Mouse (Mus musculus) mouse trophoblast stem cell (cell line): Measurements from ENCODE around the gene Ptpn18.
"Not testable (repeated sequence)": the region's sequence is repeated elsewhere in the genome, so short reads cannot be mapped to it uniquely, and the experiment has no call there.

Experiments
- in situ Hi-C, 2 experiments: fragments of 300-500 bp; cut with MseI, MboI; formaldehyde crosslinking; loops; 2 replicates in 1 of 2; 3 replicates in 1 of 2; pipeline ENCODE4 v1.15.1; 2025

The Ptpn18 gene

GRCm38 (mm10) chr1:34459284-34460060, at the start of gene Ptpn18:
Gene Ptpn18 (plus strand): TSS chr1:34459762.
- in situ Hi-C loops, result no loop called here

- in situ Hi-C loops, result no loop called here
Measured at GRCm38 (mm10) chr1:34428466-34428865, 31.1 kb upstream of the Ptpn18 start.

GRCm38 (mm10) chr1:34429281-34429680, 30.3 kb upstream of the Ptpn18 start:
- in situ Hi-C loops, result no loop called here

DNA sequence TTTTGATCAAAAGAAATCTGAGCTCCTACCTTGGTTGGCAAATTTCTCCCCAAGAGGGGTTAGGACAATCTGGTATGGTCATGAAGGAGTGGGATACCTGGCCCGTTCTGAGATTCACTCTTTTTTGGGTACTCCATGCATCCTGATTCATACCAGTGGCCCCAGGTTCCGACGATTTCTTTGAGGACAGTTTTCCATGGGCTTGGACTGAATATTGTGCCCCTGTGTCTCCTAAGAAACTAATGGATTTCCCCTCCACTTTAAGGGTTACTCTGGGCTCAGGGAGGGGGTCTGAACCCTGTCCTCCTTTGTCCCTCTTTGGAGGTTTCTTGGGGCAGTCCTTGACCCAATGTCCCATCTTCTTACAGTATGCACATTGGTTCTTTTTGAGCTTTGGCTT, 28.6 kb upstream of the Ptpn18 start:
- in situ Hi-C loops, result no loop called here

DNA sequence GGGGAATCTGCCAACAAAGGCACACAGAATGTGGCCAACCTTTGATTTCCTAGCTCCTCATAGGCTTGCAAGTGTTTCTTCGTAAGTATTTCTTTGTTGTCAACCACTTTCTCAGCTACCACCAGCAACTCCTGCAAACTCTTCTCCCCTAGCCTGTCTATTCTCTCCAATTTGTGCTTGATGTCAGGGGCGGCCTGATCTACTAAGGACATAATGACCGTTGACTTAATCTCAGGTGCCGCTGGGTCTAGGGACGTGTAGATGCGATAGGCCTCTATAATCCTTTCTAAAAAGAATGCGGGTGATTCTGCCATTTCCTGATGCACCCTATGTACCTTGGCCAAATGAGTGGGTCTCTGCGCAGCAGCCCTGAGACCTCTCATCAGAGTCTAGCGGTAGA, 28.1 kb upstream of the Ptpn18 start:
- in situ Hi-C loops, result no loop called here

DNA sequence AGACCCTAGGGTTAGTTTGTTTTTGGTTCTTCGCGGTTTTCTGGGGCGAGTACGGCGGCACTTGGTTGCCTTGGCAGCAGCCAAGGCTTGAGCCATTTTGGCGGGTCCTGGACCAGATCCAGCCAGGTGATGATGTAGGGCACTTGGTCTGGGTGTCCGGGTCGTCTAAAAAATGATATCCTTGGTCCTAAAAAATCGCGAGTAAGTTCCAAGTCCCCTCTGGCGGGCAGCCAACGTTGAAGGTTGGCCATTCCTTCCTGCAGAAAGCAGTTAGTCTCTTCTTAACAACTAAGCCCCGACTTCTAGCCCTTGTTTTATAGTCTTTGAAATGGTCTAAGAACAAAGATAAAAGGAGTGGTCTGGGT, 27.2 kb upstream of the Ptpn18 start:
- in situ Hi-C loops, result no loop called here

GRCm38 (mm10) chr1:34432776-34433481, 26.6 kb upstream of the Ptpn18 start:
- in situ Hi-C loops, result no loop called here

GRCm38 (mm10) chr1:34433891-34434521, 25.6 kb upstream of the Ptpn18 start:
- in situ Hi-C loops, result no loop called here

DNA sequence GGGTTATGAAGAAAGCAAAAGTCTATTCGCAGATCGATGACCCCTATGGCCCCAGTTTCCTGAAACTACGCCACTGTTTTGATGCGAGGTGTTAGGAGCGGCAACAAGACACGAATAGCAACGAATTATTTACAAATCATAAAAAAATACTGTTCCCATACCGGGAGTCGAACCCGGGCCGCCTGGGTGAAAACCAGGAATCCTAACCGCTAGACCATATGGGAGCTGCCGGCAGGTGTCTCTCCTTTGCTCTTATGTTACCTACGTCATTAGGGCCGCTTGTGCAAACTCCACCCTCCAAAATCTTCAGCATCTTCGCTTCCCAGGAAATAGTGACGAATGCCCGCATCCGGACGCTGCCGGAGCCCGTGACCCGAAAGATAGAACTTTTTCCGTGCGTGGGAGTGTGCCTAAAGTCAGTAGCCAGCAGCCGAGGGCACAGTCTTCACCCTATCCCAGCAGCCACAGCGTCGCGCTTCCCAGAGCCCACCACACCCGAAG, 24.9 kb upstream of the Ptpn18 start:
- in situ Hi-C loops, result no loop called here

DNA sequence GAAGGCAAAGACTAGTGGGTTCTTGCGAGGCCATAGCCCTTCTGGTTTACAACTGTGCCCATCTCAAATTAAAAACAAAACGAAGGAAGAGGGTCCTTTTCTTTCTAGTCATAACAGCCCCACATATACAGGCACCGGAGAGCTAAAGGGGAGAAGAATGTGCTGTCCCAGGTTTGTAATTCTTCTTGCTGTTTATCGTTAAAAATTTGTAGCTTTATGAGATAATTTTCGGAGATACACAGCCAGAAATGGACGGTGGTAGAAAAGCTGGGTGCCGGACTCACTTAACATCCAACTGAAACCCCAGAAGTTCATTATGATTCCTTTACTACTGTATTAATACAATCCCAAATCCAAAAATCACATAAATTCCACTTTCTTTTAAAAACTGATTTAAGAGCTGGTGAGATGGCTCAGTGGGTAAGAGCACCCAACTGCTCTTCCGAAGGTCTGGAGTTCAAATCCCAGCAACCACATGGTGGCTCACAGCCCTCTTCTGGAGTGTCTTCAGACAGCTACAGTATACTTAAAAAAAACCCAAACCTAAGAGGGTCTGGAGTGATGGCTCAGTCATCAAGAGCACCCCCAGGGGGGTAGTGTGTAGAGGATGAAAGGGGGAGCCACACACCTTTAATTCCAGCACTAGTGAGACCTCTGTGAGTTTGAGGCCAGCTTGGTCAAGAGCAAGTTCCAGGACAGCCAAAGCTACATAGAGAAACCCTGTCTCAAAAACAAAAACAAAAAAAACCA, 24.0 kb upstream of the Ptpn18 start:
- in situ Hi-C loops, result no loop called here

GRCm38 (mm10) chr1:34436374-34436773, 23.2 kb upstream of the Ptpn18 start:
- in situ Hi-C loops, result no loop called here

GRCm38 (mm10) chr1:34437366-34437765, 22.2 kb upstream of the Ptpn18 start:
- in situ Hi-C loops, result not testable (repeated sequence)

- in situ Hi-C loops, result no loop called here
Measured at GRCm38 (mm10) chr1:34438381-34439051, 21.0 kb upstream of the Ptpn18 start.

DNA sequence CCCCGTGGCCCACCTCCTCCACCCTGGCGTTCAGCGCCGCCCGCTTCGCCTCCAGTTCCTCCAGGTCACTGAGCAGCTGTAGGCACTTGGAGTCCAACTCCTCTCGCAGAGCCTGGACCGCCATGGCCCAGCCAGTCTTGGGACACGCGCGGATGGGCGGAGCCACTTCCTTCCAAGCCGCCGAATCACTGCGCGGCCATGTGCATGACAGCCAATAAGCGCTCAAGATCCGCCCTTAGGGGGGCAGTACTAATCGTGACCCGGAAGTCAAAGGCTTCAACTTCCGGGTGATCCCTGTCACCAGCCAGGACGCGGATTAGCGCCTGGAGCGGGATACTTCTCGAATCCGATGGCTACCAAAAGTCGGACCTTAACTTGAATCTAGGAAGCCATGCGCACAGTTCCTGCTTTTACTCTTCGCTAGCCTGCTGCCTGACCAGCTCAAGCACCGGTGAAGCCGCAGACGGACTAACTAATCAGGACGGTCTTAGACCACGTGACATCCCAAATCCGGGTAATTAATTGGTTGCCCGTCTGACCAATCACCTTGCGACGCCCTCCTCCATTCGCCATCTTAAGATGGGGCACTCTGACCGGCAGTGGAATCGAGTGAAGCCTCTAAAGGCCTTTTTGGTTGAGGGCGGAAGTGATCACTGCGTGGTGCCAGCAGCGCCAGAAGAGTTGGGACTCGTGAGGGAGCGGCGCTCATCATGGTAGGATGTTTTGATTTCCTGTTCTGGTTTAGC, 20.2 kb upstream of the Ptpn18 start, which contains the start of the genes Ccdc115 and Imp4:
Ccdc115 (minus strand) TSS at position 458 of the 746 bp plus-strand sequence.
Imp4 (plus strand) TSS at position 637 of the 746 bp plus-strand sequence.
- in situ Hi-C loops, result no loop called here

DNA sequence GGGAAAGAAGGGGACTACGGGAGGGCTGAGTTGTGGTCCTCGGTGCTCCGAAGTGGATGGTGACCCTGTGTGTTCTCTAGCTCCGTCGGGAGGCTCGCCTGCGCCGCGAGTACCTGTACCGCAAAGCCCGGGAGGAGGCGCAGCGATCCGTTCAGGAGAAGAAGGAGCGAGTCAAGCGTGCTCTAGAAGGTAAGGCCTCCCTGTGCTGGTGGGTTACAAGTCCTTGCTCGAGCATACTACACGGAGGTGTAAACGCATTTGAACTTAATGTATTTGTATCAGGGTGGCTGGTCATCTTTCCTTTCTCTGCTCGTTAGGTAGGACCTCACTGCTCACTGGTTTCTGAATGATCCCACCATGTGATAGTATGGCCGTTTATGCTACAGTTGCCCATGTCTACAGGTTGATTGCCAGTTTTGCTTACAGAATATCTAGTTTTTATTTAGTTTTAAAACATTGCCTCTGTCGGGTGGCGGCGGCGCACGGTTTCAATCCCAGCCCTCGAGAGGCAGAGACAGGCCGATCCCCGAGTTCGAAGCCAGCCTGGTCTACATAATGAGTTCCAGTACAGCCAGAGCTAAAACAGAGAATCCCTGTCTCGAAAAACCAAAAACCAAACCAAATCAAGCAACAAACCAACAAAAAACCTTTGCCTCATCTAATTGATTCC, 19.5 kb upstream of the Ptpn18 start:
- in situ Hi-C loops, result no loop called here

DNA sequence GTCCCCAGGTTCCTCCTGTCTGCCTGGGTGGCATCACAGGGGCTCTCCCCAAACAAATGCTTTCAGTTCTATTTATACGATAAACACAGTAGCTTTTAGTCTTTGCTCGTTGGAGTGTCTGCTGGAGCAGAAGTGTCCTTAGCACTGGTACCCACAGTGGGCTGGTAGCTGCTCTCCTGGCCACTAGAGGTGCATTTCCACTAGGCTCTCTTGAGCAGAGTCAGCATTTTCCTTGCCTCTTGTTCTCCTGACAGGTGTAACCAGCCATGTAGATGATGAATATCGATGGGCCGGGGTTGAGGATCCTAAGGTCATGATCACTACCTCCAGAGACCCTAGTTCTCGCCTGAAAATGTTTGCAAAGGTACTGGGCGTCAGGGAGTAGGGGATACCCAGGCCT, 16.4 kb upstream of the Ptpn18 start:
- in situ Hi-C loops, result no loop called here

DNA sequence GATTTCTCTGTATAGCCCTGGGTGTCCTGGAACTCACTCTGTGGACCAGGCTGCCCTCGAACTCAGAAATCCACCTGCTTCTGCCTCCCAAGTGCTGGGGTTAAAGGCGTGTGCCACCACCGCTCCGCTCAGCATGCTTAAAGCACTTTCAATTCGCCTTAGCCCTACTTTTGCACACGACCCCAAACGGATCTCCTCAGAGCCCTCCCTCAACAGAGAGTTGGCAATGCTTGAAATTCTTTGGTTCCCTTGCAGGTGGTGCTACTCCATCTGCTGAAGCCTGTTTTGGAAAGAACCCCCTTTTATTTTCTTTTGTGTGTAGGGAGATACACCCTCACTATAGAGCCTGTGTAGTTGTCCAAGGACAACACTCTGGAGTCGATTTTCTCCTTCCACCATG, 1.1 kb upstream of the Ptpn18 start:
- in situ Hi-C loops, result no loop called here

GRCm38 (mm10) chr1:34460061-34460441, 489 bp downstream of the Ptpn18 start:
- in situ Hi-C loops, result no loop called here

- in situ Hi-C loops, result no loop called here
Measured at GRCm38 (mm10) chr1:34462766-34463165, 3.2 kb downstream of the Ptpn18 start.

DNA sequence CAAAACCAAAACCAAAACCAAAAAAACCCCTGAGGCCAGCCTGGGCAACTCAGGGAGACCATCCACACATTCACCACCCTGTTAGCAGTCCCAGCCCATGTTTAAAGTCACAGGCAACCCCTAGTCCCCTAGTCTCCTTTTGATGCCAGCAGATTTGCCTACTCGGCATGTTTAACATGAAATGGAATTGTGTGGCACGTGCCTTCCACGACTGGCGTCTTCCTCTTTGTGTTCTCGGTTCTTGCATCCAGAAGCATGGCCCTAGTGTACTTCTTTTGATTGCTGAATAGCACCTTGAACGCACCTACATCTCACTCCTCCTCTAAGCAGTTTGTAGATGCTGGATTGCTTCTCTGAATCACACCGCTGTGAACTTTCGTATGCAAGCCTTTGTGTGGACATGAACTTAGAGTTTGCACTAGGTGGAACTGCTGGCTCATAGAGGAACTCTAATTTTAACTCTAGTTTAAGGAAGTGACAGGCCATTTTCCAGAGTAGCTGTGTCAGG, 4.8 kb downstream of the Ptpn18 start:
- in situ Hi-C loops, result no loop called here
